Mouse (Mus musculus) lung, adult 2 months (tissue): ENCODE measurements around the gene Man1c1. TPM values are rescaled to one million over a fixed set of nuclear protein-coding genes. Genes with fewer than 3 reads are reported as not detected.

Experiments used
- DNase-seq: peaks from one replicate; pipeline ENCODE4 v3.0.0; 2022
- H3K4me1 ChIP-seq: fragments of 200-500 bp; 2 replicates; pipeline ENCODE4 v1.6.1; 2011; ENCODE audit warnings: low read length; ENCODE audit not compliant: control insufficient read depth, insufficient read depth
- H3K4me3 ChIP-seq: fragments of 200-500 bp; replicated peaks from 2 replicates; pipeline ENCODE3; 2011; ENCODE audit warnings: low read depth, mild to moderate bottlenecking, control low read depth, low read length; ENCODE audit errors: extremely low read depth
- CTCF ChIP-seq: fragments of 200-500 bp; IDR thresholded peaks from 2 replicates; pipeline ENCODE4 v1.5.1; 2011; ENCODE audit warnings: mild to moderate bottlenecking, low read length, control low read depth; ENCODE audit not compliant: insufficient read depth
- POLR2A ChIP-seq: fragments of 200-500 bp; IDR thresholded peaks from 2 replicates; pipeline ENCODE4 v1.6.1; 2011; ENCODE audit warnings: low read depth, mild to moderate bottlenecking, control low read depth, low read length, borderline replicate concordance; ENCODE audit errors: extremely low read depth
- WGBS: fragments of 180-500 bp; shearing (Covaris S2); methylation state at CpG from one replicate; pipeline ENCODE4 v1.1.7; 2018; 5-methylcytosine and 5-hydroxymethylcytosine counted together
- polyA plus RNA-seq: library from polyadenylated mRNA; depleted of rRNA; stranded (reverse); fragments of >200 nt; gene quantifications from 2 replicates; pipeline ENCODE4 v1.2.3, GENCODE M21; 2012

Man1c1 gene
- polyA plus RNA-seq, 1 experiment, result 15.7 TPM

- WGBS, result 97% methylated on average over 8 of the region's 8 CpGs
- no peak for TF ChIP-seq POLR2A
- TF ChIP-seq CTCF, result 0 out of 2 replicates have a peak, but pooled peaks have one; percentile 14
- Histone ChIP-seq H3K4me3 (no peak overlapping the region), H3K4me1 (peaks cover 17% of the 10 kb centered on the region)
- DNase-seq, result no peak
Observed at GRCm38 (mm10) chr4:134549899-134550298, 154.2 kb downstream of the Man1c1 start.

- no peak for DNase-seq
- peaks cover 17% of the 10 kb centered on the region for H3K4me1 ChIP-seq
- 40% methylated on average over 18 of the region's 18 CpGs for WGBS
- H3K4me3 ChIP-seq, result no peak overlapping the region
- TF ChIP-seq POLR2A, result no peak
- no peak for TF ChIP-seq CTCF
Observed at GRCm38 (mm10) chr4:134548169-134548938, 155.7 kb downstream of the Man1c1 start.

DNA sequence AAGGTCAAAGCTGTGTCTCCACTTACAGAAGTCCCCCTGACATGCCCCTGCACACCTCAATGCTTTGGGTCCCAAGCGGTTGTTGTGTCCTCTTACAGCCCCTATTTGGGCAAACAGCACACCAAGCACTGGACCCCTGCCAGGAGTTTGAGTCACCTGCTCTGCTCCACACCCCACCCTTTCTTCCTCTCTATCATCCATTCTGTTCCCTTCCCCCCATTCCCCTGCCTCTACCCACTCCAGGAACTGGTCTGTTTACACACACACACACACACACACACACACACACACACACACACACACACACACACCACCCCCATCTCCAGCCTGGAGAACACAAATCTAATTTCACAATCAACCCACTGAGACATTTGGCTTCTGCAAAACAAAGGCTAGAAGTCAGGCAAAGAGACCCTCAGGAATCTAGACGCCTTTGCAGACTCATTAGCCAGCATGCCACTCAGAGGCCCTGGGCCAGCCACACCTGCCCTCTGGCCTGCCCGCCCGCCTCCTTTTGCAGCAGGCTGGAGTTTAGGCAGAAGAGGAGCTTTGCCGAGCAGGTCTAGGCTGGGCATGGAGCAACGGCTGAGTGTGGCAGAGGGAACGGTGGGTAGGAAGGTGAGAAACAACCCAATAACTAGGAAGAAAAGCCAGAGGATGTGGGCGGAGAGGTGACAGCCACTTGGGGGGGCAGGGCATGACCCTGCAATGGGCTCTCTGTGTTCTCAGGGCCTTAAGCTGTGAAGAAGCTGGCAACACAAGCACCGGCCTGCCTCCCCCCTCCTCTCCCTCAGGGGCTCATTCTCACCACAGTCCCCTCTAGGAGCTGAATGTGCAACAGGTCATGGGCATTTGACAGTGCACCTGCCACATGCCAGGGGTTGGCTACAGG is 157.0 kb downstream of the Man1c1 start:
- Histone ChIP-seq H3K4me1 (peaks cover 13% of the 10 kb centered on the region), H3K4me3 (no peak overlapping the region)
- 53% methylated on average over 9 of the region's 9 CpGs for WGBS
- peak; percentile 53 for DNase-seq
- TF ChIP-seq CTCF (no peak), POLR2A (peak; percentile 20; the same call in 1 of the 2 replicates)

DNA sequence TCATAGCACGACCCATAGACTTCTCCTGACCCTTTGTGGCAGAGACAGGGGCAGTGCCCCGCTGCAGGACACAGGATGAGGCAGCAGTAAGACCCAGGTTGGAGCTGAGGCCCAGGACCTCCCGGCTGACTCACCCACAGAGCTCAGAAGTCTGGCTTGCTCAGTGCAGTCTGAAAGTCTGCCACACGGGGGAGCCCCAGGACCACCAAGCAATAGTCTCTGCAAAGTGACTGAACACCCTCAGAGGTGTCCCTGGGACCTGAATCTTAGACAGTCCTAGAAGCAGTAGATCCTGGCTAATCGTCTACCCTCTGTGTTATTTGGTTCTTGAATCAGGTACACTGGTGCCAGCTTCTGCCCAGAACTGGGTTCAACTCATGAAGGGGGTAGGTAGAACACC is 160.8 kb downstream of the Man1c1 start:
- 7% methylated on average over 5 of the region's 5 CpGs for WGBS
- peak; percentile 96 for DNase-seq
- TF ChIP-seq CTCF (peak; percentile 94), POLR2A (no peak)
- peaks cover 8% of the 10 kb centered on the region for H3K4me1 ChIP-seq
- H3K4me3 ChIP-seq, result no peak overlapping the region

- no peak for DNase-seq
- H3K4me1 ChIP-seq, result peaks cover 3% of the 10 kb centered on the region; the same call in 1 of the 2 replicates
- H3K4me3 ChIP-seq, result no peak overlapping the region
- 95% methylated on average over 9 of the region's 9 CpGs for WGBS
- TF ChIP-seq CTCF (no peak), POLR2A (no peak)
Observed at GRCm38 (mm10) chr4:134542726-134543125, 161.4 kb downstream of the Man1c1 start.

DNA sequence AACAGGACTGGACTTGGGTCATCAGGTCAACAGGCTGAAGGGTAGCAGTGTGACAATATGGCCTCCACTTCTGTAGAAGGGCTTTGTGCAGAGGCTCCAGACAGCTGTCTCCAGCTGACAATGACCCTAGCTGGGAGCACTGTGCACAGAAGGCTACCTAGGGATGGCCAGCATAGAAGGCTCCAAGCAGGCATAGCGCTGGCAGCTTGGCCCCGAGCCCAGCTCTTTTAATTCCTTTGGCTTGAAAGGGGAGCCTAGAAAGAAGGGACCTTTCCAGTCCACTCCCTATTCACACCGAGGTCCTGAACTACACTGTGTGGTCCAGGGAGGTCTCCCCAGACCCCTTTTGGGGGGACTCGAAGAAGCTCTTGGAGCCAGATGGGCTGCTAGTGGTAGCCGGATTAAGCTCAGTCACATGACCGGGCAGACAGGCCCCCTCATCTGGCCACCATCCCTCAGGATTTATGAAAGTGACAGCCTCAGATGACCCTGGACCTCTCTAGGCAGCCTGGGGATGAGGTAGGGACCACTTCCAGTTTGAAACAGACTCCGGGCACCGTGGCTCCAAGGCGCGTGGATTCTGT is 165.0 kb downstream of the Man1c1 start:
- TF ChIP-seq POLR2A, result no peak
- TF ChIP-seq CTCF, result no peak
- no peak overlapping the region for H3K4me3 ChIP-seq
- no peak for DNase-seq
- no peaks in the 10 kb centered on the region; the same call in 1 of the 2 replicates for H3K4me1 ChIP-seq
- WGBS, result 85% methylated on average over 10 of the region's 10 CpGs

- WGBS, result 2% methylated on average over 8 of the region's 8 CpGs
- TF ChIP-seq POLR2A, result no peak
- TF ChIP-seq CTCF, result no peak
- Histone ChIP-seq H3K4me3 (peak overlapping the region; percentile 59), H3K4me1 (no peaks in the 10 kb centered on the region; the same call in 1 of the 2 replicates)
- DNase-seq, result no peak
Observed at GRCm38 (mm10) chr4:134535787-134536151, 168.3 kb downstream of the Man1c1 start.

DNA sequence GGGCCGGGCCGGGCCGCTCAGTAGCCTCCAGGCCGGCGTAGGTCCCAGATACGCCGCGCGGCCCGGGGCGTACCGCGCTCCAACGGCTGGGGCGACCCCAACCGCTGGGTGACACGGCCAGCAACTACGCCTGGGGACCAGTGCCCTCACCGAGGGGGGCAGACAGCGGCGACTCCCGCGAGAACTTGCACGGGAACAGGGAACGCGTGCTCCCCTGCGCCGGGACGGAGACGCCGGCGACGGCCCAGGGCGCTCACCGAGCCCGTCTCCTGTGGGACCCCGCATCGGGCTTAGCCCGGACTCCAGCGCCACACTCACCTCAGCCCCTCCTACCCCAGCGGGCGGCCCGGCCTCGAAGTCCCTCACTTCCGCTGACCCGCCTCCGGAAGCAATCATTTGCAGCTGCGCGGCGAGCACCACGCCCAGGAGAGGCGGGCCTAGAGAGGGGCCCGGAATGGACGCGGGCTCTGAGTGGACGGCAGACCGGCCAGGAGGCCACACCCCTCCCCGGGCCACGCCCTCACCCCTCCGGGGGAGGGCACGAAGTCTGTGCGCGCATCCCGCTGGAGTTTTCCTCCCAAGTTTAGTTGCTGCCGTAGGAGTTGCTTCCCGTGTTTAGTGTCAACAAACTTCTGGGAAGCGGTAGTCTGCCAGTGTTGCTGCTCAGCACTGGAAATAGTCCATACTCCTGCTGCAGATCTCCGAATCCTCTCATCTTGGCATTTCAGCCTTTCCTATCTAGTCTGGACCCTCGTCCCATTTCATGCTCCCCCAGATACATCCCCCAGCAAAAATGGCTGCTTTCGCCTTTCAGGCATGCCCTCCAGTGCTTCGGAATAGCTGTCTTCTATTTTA is 168.9 kb downstream of the Man1c1 start, which contains the start of gene Mtfr1l:
Mtfr1l (minus strand) TSS at position 456 of the 855 bp plus-strand sequence.
- peak; percentile 99 for DNase-seq
- TF ChIP-seq CTCF, result no peak
- peak; percentile 62 for TF ChIP-seq POLR2A
- under 1% methylated on average over 71 of the region's 71 CpGs for WGBS
- no peaks in the 10 kb centered on the region; the same call in 1 of the 2 replicates for H3K4me1 ChIP-seq
- H3K4me3 ChIP-seq, result peak within 1 kb of the TSS; percentile 88
